Mouse (Mus musculus): ENCODE measurements around the gene Deup1.

DNA sequence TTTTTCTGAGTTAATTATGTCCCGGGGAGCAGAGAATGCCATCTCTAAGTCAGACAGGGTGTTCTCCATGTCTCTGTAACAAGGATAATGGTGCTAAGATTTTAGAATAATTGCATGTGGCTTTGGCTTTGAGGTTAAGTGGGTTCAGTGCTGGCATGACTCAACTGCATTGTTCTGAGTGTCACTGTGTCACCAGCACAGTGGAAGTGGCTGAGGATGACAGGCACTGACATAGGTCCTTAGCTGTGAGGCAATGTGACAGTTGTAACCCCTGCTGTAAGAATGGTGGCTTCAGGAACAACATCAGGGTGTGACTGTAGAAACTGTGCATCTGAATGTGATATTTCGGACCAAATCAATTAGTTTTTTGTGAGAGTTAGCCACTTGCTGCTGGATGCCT lies 111.7 kb downstream of the Deup1 start:
- TF ChIP-seq GATA1 (IDR thresholded peaks at IDR 0.05; ENCODE audit: low read length) (no peak), TAL1 (IDR thresholded peaks at IDR 0.05; ENCODE audit: low read length) (no peak)
